Mouse (Mus musculus): ENCODE results near the gene Ubxn1. TPM values are rescaled to one million over a fixed set of nuclear protein-coding genes. Genes with fewer than 3 reads are reported as not detected.
"Not testable (repeated sequence)": the region's sequence is repeated elsewhere in the genome, so short reads cannot be mapped to it uniquely, and the experiment has no call there.

The Ubxn1 gene
- total RNA-seq (2021), result 100 to 1,000 TPM in 1 of 2 experiments, 10 to 100 TPM in 1; 92.2 to 101 TPM

DNA sequence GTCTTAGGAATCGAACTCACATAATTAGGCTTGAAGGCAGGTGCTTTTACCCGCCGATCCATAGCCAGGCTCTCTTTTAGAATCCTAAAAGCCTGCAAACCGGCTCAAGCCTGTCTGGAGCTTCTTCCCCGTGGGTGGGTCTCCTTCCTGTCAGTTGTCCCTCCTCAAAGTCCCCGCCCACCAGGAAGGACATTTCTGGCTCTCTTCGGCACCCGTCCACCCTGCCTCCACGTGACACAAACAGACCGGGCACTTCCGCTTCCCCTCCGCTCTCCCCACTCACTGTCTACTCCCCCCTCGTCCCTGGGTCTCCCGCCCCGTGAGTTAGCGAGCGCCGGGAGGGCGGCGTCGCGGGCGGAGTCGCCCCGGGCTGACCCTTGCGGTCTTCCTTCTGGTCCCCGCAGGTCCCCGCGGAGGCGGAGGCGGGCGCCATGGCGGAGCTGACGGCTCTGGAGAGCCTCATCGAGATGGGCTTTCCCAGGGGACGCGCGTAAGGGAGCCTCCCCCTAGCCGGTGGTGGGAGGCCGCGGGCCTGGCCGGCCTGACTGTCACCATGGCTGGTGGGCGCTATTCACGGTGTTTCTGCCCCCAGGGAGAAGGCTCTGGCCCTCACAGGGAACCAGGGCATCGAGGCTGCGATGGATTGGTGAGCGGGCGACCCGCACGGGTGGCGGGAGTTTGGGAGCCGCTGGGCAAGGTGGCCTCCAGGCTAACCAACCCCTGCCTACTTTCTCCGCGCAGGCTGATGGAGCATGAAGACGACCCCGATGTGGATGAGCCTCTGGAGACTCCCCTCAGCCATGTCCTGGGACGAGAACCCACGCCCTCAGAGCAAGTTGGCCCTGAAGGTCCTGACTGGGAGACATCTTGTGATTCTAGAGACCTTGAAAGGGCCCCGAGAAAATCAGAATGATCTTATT, at the start of gene Ubxn1:
Gene Ubxn1, plus strand, starts transcription at position 230 of the 920 bp plus-strand sequence.
- intact Hi-C loops (cut with DNase I), result no loop called here
- peak; percentile 99 for DNase-seq (ENCODE audit: low spot score in 2 of 2)

DNA sequence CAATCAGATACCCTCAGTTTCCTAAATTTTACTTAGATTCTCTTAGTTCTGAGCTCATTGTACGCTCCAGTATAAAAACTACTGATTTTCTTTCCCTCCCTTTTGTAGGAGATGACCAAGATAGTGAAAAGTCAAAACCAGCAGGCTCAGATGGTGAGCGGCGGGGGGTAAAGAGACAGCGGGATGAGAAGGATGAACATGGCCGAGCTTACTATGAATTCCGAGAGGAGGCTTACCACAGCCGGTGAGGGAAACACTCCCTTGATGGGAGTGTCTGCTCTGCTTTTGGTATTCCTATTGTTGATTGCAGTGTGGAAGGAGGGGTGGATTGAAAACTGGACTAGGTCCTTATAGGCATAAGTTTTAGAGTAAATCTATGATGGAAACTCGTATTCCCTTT, 48.6 kb upstream of the Ubxn1 start:
- intact Hi-C loops (cut with DNase I), result loop anchor here (5.0 kb wide), 1 partner anchor 50 kb away; the partner anchor contains the start of genes Tmem179b and Tmem223
- DNase-seq (ENCODE audit: low spot score in 2 of 2), result no peak

DNA sequence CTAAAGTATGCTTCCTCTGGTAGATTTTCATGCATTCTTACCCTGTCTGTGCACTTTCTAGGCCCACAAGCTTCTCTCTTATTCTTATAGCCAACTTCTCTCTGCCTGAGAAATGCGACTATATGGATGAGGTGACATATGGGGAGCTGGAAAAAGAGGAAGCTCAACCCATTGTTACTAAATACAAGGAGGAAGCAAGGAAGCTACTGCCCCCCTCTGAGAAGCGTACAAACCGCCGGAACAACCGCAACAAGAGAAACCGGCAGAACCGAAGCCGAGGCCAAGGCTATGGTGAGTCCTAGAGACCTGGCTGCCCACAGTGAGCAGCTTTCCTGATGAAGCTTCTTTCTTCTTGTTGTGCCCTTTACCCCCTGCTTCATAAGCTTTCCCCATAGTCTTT, 41.6 kb upstream of the Ubxn1 start, which contains the start of gene AC129217.1:
Gene AC129217.1, plus strand, starts transcription at position 114 of the 400 bp plus-strand sequence.
- DNase-seq (ENCODE audit: low spot score in 2 of 2), result no peak
- intact Hi-C loops (cut with DNase I), result no loop called here

DNA sequence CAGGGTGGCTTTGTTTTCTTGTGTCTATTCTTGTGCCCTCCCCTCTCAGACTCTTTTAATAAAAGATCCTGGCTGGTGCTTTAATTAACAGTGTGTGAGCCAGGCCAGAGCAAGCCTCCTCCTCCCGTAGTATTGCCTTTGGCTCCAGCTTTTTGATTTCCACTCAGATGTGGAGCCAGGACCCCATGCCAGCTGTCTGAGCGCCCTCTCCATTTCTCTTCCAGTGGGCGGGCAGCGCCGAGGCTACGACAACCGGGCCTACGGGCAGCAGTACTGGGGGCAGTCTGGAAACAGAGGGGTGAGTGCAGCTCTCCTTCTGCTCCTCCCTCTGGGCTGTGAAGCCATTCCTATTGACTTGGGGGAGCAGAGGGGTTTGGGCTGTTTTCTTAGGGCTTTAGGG, 40.6 kb upstream of the Ubxn1 start:
- intact Hi-C loops (cut with DNase I), result no loop called here
- no peak for DNase-seq (ENCODE audit: low spot score in 2 of 2)

GRCm38 (mm10) chr19:8831262-8831661, 40.0 kb upstream of the Ubxn1 start:
- no peak for DNase-seq (ENCODE audit: low spot score in 2 of 2)
- intact Hi-C loops (cut with DNase I), result no loop called here

DNA sequence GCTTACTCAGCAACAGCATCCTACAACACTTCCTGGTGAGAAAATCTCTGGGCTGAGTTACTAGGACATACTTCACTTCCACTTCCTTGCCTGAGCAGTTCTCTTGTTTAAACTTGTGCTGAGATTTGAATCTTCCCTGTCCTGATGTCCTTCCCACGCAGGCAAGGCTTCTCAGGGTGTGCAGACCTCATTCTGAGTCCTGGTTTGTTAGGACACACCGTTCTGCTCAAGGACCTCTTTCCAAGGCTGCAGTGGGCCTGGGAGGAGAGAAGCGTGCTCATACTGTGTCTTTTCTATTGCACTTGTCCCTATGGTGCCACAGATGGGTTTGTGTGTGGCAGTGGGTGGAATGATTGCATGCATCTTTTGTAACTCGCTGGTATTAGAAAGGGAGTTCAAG, 38.3 kb upstream of the Ubxn1 start:
- no peak for DNase-seq (ENCODE audit: low spot score in 2 of 2)
- intact Hi-C loops (cut with DNase I), result no loop called here

- DNase-seq (ENCODE audit: low spot score in 2 of 2), result not testable (repeated sequence)
- intact Hi-C loops (cut with DNase I), result loop anchor here (5.0 kb wide), 1 partner anchor 116 kb away; the partner anchor contains the start of gene Tut1
Measured at GRCm38 (mm10) chr19:8836327-8836726, 35.0 kb upstream of the Ubxn1 start.

DNA sequence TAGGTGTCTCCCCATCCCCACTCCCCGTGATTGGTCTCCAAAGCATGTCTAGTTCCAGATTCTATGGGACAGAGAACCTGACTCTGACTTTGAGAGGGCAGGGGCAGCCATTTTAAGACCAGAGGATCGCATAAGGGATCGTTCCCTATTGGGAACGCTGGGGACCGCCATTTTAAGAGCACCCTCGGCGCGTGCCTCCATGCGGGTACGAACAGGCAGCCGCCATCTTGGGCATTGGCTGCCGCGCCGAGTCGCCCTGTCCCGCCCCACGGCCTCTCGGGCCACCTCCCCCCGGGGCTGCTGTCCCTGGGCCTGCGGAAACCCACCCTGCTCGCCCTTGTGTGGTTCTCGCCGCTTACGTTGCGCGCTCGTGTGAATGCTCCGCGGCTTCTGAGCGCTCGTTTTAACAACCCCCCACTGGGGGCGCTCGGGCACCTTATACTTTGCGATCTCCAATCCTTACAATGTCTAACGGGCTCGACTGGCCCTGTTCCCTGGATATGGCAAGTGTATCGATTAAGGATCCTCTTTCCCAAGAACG, 34.0 kb upstream of the Ubxn1 start, which contains the start of gene Bscl2:
Gene Bscl2, plus strand, starts transcription at position 217 of the 541 bp plus-strand sequence.
- DNase-seq (ENCODE audit: low spot score in 2 of 2), result peak; percentile 81 to 87
- intact Hi-C loops (cut with DNase I), result loop anchor here (5.0 kb wide), 1 partner anchor 115 kb away; the partner anchor contains the start of gene Tut1

GRCm38 (mm10) chr19:8838041-8838730, 33.1 kb upstream of the Ubxn1 start:
- DNase-seq (ENCODE audit: low spot score in 2 of 2), result peak in 1 of 2 experiments; percentile 39
- intact Hi-C loops (cut with DNase I), result loop anchor here (2.0 to 5.0 kb wide), 2 partner anchors 17 to 114 kb away; partner anchors contain the start of genes Hnrnpul2 and Tut1

DNA sequence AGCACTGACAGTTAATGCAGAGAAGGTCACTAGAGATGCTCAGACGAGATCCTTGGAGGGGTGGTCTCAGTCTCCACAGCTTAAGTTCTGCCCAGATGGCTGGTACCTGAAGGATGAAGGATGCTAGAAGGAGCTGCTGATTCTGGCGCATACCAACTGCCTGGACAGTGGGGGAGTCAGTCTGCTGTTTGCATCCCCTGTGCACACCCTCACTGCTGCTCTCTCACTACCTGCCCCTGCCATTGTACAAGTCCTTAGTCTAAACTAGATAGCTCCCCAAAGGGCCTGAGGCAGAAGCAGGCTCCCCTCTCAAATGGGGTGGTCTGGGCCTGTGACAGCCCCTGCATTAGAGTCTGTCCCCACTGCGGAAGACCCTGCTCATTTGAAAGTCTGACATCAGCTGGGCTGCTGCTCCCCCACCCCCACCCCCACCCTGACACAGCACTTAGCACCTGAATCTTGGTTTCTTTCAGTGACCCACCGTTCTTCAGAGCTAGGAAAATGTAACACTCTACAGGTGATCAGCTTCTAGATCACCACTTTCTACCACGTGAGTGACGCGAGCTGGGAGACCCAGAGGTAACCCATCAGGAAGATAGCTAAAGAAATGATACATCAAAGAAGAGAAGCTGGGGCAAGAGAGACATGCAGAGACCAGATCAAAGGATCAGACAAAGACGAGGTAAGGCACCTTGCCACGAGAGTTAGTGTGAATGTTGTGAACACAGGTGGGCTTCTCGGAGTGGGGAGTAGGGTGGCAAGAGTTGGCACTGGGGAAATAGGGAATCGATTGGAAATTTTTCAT, 32.0 kb upstream of the Ubxn1 start, which contains the start of gene Gng3:
Gene Gng3, minus strand, starts transcription at position 92 of the 805 bp plus-strand sequence.
- intact Hi-C loops (cut with DNase I), result loop anchor here (2.0 to 5.0 kb wide), 2 partner anchors 19 to 113 kb away; partner anchors contain the start of genes Hnrnpul2 and Tut1
- peak; percentile 85 to 87 for DNase-seq (ENCODE audit: low spot score in 2 of 2)

- intact Hi-C loops (cut with DNase I), result loop anchor here (2.0 to 5.0 kb wide), 3 partner anchors 19 to 112 kb away; partner anchors contain the start of genes Ganab, Hnrnpul2 and Tut1
- DNase-seq (ENCODE audit: low spot score in 2 of 2), result peak; percentile 79
Measured at GRCm38 (mm10) chr19:8839908-8840791, 31.1 kb upstream of the Ubxn1 start.

DNA sequence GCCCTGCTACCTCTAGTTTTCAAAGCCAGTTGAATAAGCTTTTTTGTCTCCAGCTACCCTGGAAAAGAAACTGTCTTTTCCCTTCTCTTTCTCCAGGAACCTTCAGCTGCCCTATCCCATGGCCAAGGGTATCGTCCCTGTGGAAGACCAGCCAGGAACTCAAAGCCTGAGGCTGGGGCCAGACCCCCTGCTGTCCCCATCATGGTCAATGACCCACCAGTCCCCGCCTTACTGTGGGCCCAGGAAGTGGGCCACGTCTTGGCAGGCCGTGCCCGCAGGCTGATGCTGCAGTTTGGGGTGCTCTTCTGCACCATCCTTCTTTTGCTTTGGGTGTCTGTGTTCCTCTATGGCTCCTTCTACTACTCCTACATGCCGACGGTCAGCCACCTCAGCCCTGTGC, 30.3 kb upstream of the Ubxn1 start:
- intact Hi-C loops (cut with DNase I), result loop anchor here (5.0 kb wide), 1 partner anchor 56 kb away; the partner anchor contains the start of gene Ganab
- DNase-seq (ENCODE audit: low spot score in 2 of 2), result no peak

- intact Hi-C loops (cut with DNase I), result loop anchor here (5.0 kb wide), 1 partner anchor 54 kb away; the partner anchor contains the start of gene Ganab
- DNase-seq (ENCODE audit: low spot score in 2 of 2), result no peak
Measured at GRCm38 (mm10) chr19:8842961-8843360, 28.3 kb upstream of the Ubxn1 start.

- peak; percentile 62 to 75 for DNase-seq (ENCODE audit: low spot score in 2 of 2)
- intact Hi-C loops (cut with DNase I), result loop anchor here (5.0 kb wide), 1 partner anchor 53 kb away; the partner anchor contains the start of gene Ganab
Measured at GRCm38 (mm10) chr19:8844371-8845129, 26.7 kb upstream of the Ubxn1 start.

GRCm38 (mm10) chr19:8848356-8848755, 22.9 kb upstream of the Ubxn1 start:
- intact Hi-C loops (cut with DNase I), result no loop called here
- DNase-seq (ENCODE audit: low spot score in 2 of 2), result no peak

DNA sequence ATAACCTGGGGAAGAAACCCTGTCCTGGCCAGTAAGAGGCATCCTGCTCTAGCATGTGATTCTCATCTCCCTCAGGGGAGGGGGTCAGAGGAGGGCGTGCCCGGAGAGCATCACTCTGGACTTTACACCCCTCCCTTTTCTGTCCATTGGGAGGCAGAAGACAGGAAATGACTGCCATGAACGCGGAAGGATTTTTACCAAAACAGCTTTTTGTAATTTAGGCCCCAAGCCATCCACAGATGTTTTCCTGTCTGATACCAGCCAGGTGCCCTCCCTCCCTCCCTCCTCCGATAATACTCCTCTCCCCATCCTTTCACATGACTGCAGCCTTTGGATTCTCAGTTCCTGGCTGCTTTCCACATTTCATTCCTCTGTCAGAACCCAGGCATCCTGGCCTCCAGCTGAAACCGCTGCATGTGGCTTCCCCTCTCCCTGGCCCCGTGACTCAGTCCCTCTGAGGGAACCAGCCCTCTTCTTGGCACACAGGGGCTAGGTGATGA, 20.8 kb upstream of the Ubxn1 start, which contains the start of gene Lrrn4cl:
Gene Lrrn4cl, plus strand, starts transcription at position 367 of the 500 bp plus-strand sequence.
- no peak for DNase-seq (ENCODE audit: low spot score in 2 of 2)
- intact Hi-C loops (cut with DNase I), result no loop called here

DNA sequence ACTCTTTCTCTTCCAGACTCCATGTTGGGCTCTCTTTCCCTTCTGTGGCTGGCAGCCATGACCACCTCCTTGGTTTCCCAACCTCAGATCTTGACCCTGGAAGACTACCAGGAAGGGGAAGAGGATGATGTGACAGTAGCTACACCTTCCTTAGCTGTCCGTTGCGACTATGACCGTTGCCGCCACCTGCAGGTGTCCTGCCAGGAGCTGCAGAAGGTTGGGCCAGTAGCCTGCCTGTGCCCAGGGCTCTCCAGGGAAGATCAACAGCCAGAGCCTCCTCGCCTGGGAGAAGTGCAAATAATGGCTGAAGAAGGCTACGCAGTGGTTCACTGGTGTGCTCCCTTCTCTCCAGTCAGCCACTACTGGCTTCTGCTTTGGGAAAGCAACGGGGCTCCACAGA, 19.7 kb upstream of the Ubxn1 start:
- intact Hi-C loops (cut with DNase I), result no loop called here

More for the DNA sequence above, 19.7 kb upstream of the Ubxn1 start:
- no peak for DNase-seq (ENCODE audit: low spot score in 2 of 2)

Data from left cerebral cortex, postnatal 36 days (tissue).